Mouse (Mus musculus) layer of hippocampus, postnatal 10 days (tissue): ENCODE measurements around the gene Nalcn. TPM values are rescaled to one million over a fixed set of nuclear protein-coding genes. Genes with fewer than 3 reads are reported as not detected.
A peak's percentile ranks its signal among the peaks of the same experiment; 100 is the strongest.
"Not testable (repeated sequence)": the region's sequence is repeated elsewhere in the genome, so short reads cannot be mapped to it uniquely, and the experiment has no call there.

Experiments used
- DNase-seq, 2 experiments: peaks; one replicate each; pipeline ENCODE4 v3.0.0; 2021; ENCODE audit warnings: low spot score in 2 of 2
- long read RNA-seq: library from polyadenylated mRNA; stranded (forward); transcript quantifications from one replicate; pipeline ENCODE4 v2.0.0, GENCODE M21; 2023
- total RNA-seq, 2 experiments: library from RNA; stranded (reverse); gene quantifications; 2 replicates each; pipeline ENCODE4 v1.2.3; 2021

Nalcn gene
- 10 to 100 TPM; 58.0 to 60.8 TPM for total RNA-seq
- long read RNA-seq, full-length matches to known transcripts, result 2 of 12 reads
- long read RNA-seq, partial matches to known transcripts, result 7 of 12 reads
- long read RNA-seq, other reads (novel, unspliced or antisense), result 3 of 12 reads

DNA sequence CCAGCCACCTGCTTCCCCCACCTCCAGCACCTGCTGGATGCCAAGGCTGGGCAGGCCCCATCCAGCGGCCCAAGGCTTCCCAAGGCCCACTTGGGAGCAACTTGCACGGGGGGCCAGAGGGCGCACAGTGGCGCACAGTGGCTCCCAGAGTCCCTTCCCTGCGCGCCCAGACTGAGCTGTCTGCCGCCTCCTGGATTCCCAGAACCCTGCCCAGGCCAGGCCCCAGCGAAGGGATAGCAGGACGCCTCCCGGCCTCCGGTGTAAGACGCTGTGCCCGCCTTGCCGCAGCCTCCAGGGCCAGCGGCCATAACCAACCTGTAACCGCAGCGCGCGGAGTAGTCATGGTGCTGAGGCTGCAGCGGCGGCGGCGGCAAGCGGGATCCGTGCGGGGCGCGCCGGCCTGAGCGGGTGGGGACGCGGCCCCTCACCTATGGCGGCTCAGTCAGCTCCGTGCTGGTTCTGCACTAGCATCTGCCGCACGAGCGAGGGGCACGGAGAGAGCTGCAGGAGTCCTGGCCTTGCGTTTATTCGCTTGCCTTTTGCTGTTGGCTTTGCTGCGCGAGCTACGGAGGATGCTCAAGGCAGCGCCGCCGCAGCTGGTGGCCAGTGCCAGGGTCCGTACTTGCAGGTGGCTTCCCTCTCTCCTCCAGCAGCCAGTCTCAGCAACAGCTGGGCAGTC, at the start of gene Nalcn:
Nalcn (minus strand) TSS at position 644 of the 679 bp plus-strand sequence.
- peak; percentile 62 to 74 for DNase-seq

DNA sequence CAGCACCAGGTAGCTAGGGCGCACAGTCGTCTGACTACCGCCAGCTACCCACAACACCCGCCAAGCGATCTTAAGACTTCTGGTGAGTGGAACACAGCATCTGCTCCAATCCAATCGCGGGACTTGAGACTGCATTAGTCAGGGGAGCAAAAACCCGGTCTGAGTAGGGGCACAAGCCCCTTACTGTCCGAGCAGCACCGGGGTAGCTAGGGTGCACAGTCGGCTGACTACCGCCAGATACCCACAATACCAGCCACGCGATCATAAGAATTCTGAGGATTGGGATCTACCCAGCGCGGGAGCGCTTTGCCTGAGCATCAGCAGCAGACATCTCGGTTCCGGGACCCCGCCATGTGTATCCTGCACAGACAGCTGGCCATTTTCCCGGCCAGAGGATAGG, 44.1 kb upstream of the Nalcn start:
- not testable (repeated sequence) for DNase-seq

- DNase-seq, result no peak
These were observed 37.5 kb upstream of the Nalcn start for GRCm38 (mm10) chr14:123664451-123664850.

DNA sequence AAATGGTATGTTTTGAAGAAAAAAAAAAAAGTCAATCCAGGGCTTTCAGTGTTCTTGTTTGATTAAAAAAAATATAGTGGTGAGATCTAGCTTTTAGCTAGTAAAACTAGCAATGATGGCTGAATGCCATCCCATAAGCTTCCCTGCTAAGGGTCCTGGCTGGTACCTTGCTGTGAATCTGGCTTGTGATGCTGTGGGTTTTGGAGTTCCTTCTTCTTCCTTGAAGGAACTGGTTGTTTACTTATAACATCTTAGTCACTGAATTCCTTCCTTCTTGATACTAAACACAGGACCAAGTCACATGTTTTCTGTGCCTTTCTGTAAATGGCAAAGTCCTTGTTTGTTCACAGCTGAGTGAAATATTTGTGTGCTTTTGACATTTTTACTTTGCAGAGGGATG, 36.3 kb upstream of the Nalcn start:
- DNase-seq, result no peak

- DNase-seq, result no peak
These were observed 35.4 kb upstream of the Nalcn start for GRCm38 (mm10) chr14:123662386-123662785.

GRCm38 (mm10) chr14:123661091-123661491, 34.1 kb upstream of the Nalcn start:
- DNase-seq, result peak; percentile 23 to 45

GRCm38 (mm10) chr14:123659921-123660385, 33.0 kb upstream of the Nalcn start, which contains the start of gene Itgbl1:
Gene Itgbl1 (plus strand): TSS chr14:123659971.
- DNase-seq, result peak; percentile 47 to 52

DNA sequence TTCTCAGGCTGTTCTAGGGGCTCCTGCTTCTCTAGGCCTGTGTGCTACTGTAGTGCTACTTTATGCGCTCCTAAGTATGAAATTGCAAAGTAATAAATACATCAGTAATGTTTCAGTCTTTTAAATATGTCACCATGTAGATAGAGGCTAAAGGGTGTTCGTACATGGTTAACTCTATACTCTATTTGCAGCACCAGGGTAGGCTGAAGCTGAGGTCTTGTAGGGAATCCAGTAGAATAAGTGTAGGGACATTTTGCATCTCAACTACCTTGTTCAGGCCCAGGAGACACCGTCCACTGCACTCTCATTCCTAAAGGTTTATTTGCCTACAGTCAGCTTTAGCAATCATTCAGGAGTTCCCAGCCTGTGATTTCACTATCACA, 227 bp upstream of the Nalcn start:
- peak in 1 of 2 experiments; percentile 21 for DNase-seq

GRCm38 (mm10) chr14:123622969-123623368, 4.0 kb downstream of the Nalcn start:
- DNase-seq, result no peak

GRCm38 (mm10) chr14:123595265-123595664, 31.7 kb downstream of the Nalcn start:
- DNase-seq, result no peak

DNA sequence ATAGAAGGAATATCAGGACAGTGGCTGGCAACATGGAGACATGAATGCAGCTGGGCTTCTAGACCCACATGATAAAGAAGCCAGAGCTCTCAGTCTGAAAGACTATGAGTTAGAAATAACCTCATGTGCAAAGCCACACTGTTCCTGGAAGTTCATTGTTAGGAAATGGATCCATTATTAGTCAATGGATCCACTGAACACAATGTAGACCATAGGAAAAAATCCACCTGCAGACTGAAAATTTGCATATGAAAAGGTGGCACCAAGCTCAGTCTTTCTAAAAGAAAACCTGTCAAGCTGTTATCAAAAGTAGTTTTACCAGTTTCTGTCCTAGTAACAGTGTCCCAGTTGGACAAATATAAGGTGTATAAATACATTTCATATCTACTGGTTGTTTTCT, 39.5 kb downstream of the Nalcn start:
- no peak for DNase-seq

DNA sequence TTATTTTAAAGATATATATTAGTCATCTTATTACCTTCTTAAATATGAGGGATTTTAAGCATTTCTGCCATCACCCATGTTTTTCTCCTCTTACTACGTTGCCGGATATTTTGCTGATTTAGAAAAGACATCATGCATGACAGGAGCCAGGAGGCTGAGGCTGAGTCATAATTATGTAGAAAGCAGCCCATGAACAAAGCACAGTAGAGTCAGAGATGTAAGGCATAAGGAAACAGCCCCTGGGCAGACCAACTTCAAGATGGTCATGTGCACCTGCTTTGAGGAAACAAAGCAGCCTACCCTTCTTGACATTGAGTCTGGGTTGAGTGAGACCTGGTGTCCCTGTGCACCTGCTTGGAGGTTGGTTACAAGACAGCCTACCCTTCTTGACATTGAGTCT, 44.5 kb downstream of the Nalcn start:
- no peak for DNase-seq

DNA sequence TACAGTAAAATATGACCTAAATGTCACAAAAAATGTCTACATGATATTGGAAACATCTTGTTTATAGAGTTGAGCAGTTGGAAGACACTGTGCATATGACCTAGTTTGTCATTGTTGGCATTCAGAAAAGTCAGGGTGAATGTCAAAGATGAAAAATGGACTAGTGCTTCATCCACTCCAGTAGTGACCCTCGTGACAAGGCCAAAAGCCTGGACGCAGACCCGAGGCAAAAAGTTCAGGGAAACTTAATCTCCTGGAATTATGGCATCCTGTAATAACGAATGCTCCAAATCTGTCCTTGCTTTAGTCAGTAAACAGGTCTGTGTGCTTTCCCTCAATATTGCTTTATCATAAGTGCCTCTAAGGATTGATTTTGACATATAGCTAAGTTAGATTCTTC, 51.6 kb downstream of the Nalcn start:
- no peak for DNase-seq

DNA sequence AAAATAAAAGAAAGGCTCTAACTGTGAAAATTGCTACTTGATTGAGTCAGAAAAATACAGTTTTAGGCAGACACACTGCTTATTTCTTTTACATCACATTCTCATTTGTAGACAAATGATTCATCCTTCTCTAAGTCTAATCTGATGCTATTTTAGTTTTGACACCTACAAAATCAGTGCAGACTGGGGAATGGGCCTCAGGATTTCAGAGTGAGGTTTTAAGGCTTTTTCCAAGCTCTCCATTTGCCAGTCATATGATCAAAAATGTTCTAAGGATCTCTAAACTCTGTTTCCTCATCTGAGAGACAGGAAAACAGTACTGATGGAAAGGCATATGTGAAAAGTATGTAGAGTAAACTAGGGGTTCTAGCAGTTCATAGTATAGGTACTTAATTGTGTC, 52.0 kb downstream of the Nalcn start:
- no peak for DNase-seq

GRCm38 (mm10) chr14:123566599-123566998, 60.3 kb downstream of the Nalcn start:
- DNase-seq, result no peak

DNA sequence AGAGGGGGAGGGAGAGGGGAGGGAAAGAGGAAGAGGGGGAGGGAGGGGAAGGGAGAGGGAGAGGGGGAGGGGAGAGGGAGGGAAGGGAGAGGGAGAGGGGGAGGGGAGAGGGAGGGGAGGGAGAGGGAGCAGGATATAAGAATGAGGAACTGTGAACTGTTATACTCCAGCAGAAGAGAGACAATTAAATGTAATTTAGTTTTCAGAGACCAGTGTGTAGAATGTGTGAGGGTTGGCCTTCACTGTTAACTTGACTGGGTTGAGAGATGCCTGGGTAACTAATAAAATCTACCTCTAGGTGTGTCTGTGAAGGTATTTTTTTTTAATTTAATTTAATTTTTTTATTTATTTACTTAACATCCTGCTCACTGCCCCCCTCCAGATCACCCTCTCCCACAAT, 71.4 kb downstream of the Nalcn start:
- DNase-seq, result no peak

GRCm38 (mm10) chr14:123554936-123555335, 72.0 kb downstream of the Nalcn start:
- no peak for DNase-seq

- DNase-seq, result no peak
These were observed 84.6 kb downstream of the Nalcn start for GRCm38 (mm10) chr14:123542362-123542761.

DNA sequence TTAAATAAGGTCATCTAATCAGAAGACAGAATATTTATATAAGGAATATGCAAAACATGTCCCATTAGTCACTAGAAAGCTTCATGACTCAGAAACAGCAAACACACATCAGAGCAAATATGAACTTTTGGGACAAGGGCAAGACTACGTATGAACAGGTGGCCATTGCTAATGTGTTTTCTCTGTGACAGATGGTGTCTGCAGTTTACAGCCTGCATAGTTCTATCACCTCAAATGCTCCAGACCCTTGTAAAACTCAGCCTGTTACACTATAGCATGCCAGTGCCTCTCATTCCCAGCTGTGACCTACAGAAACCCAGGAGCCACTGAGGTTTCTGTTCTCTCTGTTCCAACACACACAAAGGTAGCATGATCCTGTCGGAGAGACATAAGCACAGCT, 91.3 kb downstream of the Nalcn start:
- no peak for DNase-seq

- no peak for DNase-seq
These were observed 93.9 kb downstream of the Nalcn start for GRCm38 (mm10) chr14:123533000-123533399.

GRCm38 (mm10) chr14:123531271-123531670, 95.7 kb downstream of the Nalcn start:
- DNase-seq, result no peak

DNA sequence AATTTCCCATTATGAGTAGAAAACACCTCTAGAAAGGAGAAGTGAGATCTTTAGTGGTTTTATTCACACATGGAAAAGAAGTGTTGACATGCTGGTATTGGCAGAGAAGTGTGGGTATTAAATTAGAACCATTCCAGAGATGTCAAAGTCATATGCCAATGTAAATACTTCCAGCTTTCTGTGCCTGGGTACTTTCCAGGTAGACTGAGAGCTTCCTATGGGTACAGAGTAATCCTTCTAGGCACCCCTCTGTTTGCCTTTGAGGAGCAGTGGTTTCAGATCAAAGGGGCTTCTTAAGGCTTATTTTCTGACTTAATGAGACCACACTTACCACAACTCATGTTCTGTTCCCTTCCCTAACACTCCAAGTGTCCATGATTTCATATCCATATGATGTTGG, 97.8 kb downstream of the Nalcn start:
- no peak for DNase-seq
